Mouse (Mus musculus): ENCODE results near the gene Ankrd63. TPM values are rescaled to one million over a fixed set of nuclear protein-coding genes. Genes with fewer than 3 reads are reported as not detected.

The Ankrd63 gene
- polyA plus RNA-seq, 1 experiment from 2014 or later, result not detected

GRCm38 (mm10) chr2:118714230-118714629 lies 10.5 kb upstream of the Ankrd63 start:
- Histone ChIP-seq H3K27me3 (ENCODE audit: insufficient read depth, poor library complexity, severe bottlenecking) (peaks cover 92% of the 10 kb centered on the region), H3K9me3 (no peaks in the 10 kb centered on the region), H3K27ac (no peak overlapping the region), H3K4me1 (replicated peaks) (peaks cover 43% of the 10 kb centered on the region), H3K4me3 (no peak overlapping the region), H3K36me3 (no peaks in the 10 kb centered on the region)
- 35% methylated on average over 4 of the region's 4 CpGs for WGBS
- DNase-seq (ENCODE audit: low spot score), result peak; percentile 42

- Histone ChIP-seq H3K4me1 (replicated peaks) (peaks cover 43% of the 10 kb centered on the region), H3K27ac (no peak overlapping the region), H3K36me3 (no peaks in the 10 kb centered on the region), H3K4me3 (no peak overlapping the region), H3K9me3 (no peaks in the 10 kb centered on the region), H3K27me3 (ENCODE audit: insufficient read depth, poor library complexity, severe bottlenecking) (peaks cover 94% of the 10 kb centered on the region)
- no peak for DNase-seq (ENCODE audit: low spot score)
- WGBS, result 90% methylated on average over 6 of the region's 6 CpGs
These were observed 9.9 kb upstream of the Ankrd63 start for GRCm38 (mm10) chr2:118713631-118714030.

GRCm38 (mm10) chr2:118711038-118711494 lies 7.3 kb upstream of the Ankrd63 start:
- Histone ChIP-seq H3K27ac (peak overlapping the region; percentile 67), H3K27me3 (ENCODE audit: insufficient read depth, poor library complexity, severe bottlenecking) (peaks cover 98% of the 10 kb centered on the region), H3K4me3 (peak overlapping the region; percentile 58), H3K36me3 (no peaks in the 10 kb centered on the region), H3K4me1 (replicated peaks) (peaks cover 50% of the 10 kb centered on the region), H3K9me3 (no peaks in the 10 kb centered on the region)
- under 1% methylated on average over 36 of the region's 36 CpGs for WGBS
- DNase-seq (ENCODE audit: low spot score), result peak; percentile 71

GRCm38 (mm10) chr2:118709655-118710221 lies 6.0 kb upstream of the Ankrd63 start:
- no peak for DNase-seq (ENCODE audit: low spot score)
- H3K4me1 ChIP-seq (replicated peaks), result peaks cover 52% of the 10 kb centered on the region
- H3K4me3 ChIP-seq, result no peak overlapping the region
- H3K27me3 ChIP-seq (ENCODE audit: insufficient read depth, poor library complexity, severe bottlenecking), result peaks cover 99% of the 10 kb centered on the region
- 31% methylated on average over 4 of the region's 4 CpGs for WGBS
- no peaks in the 10 kb centered on the region for H3K9me3 ChIP-seq
- no peak overlapping the region for H3K27ac ChIP-seq
- no peaks in the 10 kb centered on the region for H3K36me3 ChIP-seq

- Histone ChIP-seq H3K4me1 (replicated peaks) (peaks cover 52% of the 10 kb centered on the region), H3K36me3 (no peaks in the 10 kb centered on the region), H3K4me3 (no peak overlapping the region), H3K27me3 (ENCODE audit: insufficient read depth, poor library complexity, severe bottlenecking) (peaks cover 100% of the 10 kb centered on the region), H3K27ac (no peak overlapping the region), H3K9me3 (no peaks in the 10 kb centered on the region)
- DNase-seq (ENCODE audit: low spot score), result no peak
- WGBS, result 76% methylated on average over 4 of the region's 4 CpGs
These were observed 4.7 kb upstream of the Ankrd63 start for GRCm38 (mm10) chr2:118708472-118708871.

- Histone ChIP-seq H3K9me3 (no peaks in the 10 kb centered on the region), H3K36me3 (no peaks in the 10 kb centered on the region), H3K27ac (no peak overlapping the region; the same call in 1 of the 2 replicates), H3K4me1 (replicated peaks) (peaks cover 64% of the 10 kb centered on the region), H3K27me3 (ENCODE audit: insufficient read depth, poor library complexity, severe bottlenecking) (peaks cover 100% of the 10 kb centered on the region), H3K4me3 (no peak overlapping the region)
- WGBS, result 2% methylated on average over 6 of the region's 6 CpGs
- DNase-seq (ENCODE audit: low spot score), result no peak
These were observed 2.7 kb upstream of the Ankrd63 start for GRCm38 (mm10) chr2:118706436-118706835.

GRCm38 (mm10) chr2:118702883-118703761 lies 641 bp downstream of the Ankrd63 start:
- peaks cover 54% of the 10 kb centered on the region for H3K4me1 ChIP-seq (replicated peaks)
- under 1% methylated on average over 93 of the region's 93 CpGs for WGBS

GRCm38 (mm10) chr2:118701971-118702882 lies 1.5 kb downstream of the Ankrd63 start:
- DNase-seq (ENCODE audit: low spot score), result peak; percentile 52
- Histone ChIP-seq H3K27ac (no peak overlapping the region), H3K9me3 (no peaks in the 10 kb centered on the region), H3K4me3 (peak overlapping the region; percentile 53), H3K4me1 (replicated peaks) (peaks cover 53% of the 10 kb centered on the region), H3K36me3 (no peaks in the 10 kb centered on the region), H3K27me3 (ENCODE audit: insufficient read depth, poor library complexity, severe bottlenecking) (peaks cover 98% of the 10 kb centered on the region)
- 2% methylated on average over 51 of the region's 51 CpGs for WGBS

More at GRCm38 (mm10) chr2:118702883-118703761, 641 bp downstream of the Ankrd63 start:
- Histone ChIP-seq H3K36me3 (no peaks in the 10 kb centered on the region), H3K9me3 (no peaks in the 10 kb centered on the region), H3K4me3 (peak overlapping the region; percentile 53), H3K27me3 (ENCODE audit: insufficient read depth, poor library complexity, severe bottlenecking) (peaks cover 98% of the 10 kb centered on the region), H3K27ac (peak overlapping the region; percentile 30; the same call in 1 of the 2 replicates)
- peak; percentile 65 for DNase-seq (ENCODE audit: low spot score)

- Histone ChIP-seq H3K4me1 (replicated peaks) (peaks cover 48% of the 10 kb centered on the region), H3K4me3 (peak overlapping the region; percentile 36; the same call in 1 of the 2 replicates), H3K9me3 (no peaks in the 10 kb centered on the region), H3K36me3 (no peaks in the 10 kb centered on the region), H3K27ac (no peak overlapping the region), H3K27me3 (ENCODE audit: insufficient read depth, poor library complexity, severe bottlenecking) (peaks cover 98% of the 10 kb centered on the region)
- no peak for DNase-seq (ENCODE audit: low spot score)
- WGBS, result 4% methylated on average over 5 of the region's 5 CpGs
These were observed 2.6 kb downstream of the Ankrd63 start for GRCm38 (mm10) chr2:118701161-118701560.

- DNase-seq (ENCODE audit: low spot score), result peak; percentile 85
- WGBS, result under 1% methylated on average over 32 of the region's 32 CpGs
- Histone ChIP-seq H3K4me1 (replicated peaks) (peaks cover 46% of the 10 kb centered on the region), H3K36me3 (no peaks in the 10 kb centered on the region), H3K27me3 (ENCODE audit: insufficient read depth, poor library complexity, severe bottlenecking) (peaks cover 97% of the 10 kb centered on the region), H3K9me3 (no peaks in the 10 kb centered on the region), H3K4me3 (peak overlapping the region; percentile 36), H3K27ac (no peak overlapping the region; the same call in 1 of the 2 replicates)
These were observed 3.3 kb downstream of the Ankrd63 start for GRCm38 (mm10) chr2:118700179-118701062.

- H3K9me3 ChIP-seq, result no peaks in the 10 kb centered on the region
- H3K27ac ChIP-seq, result no peak overlapping the region
- DNase-seq (ENCODE audit: low spot score), result no peak
- peaks cover 34% of the 10 kb centered on the region for H3K4me1 ChIP-seq (replicated peaks)
- no peaks in the 10 kb centered on the region for H3K36me3 ChIP-seq
- H3K27me3 ChIP-seq (ENCODE audit: insufficient read depth, poor library complexity, severe bottlenecking), result peaks cover 97% of the 10 kb centered on the region
- 36% methylated on average over 7 of the region's 7 CpGs for WGBS
- H3K4me3 ChIP-seq, result no peak overlapping the region
These were observed 5.8 kb downstream of the Ankrd63 start for GRCm38 (mm10) chr2:118697955-118698354.

All from hindbrain, embryonic 10.5 days (tissue).